Mouse (Mus musculus): Measurements from ENCODE around the gene Ptov1. TPM values are rescaled to one million over a fixed set of nuclear protein-coding genes. Genes with fewer than 3 reads are reported as not detected.
A peak's percentile ranks its signal among the peaks of the same experiment; 100 is the strongest.
"Not testable (repeated sequence)": the region's sequence is repeated elsewhere in the genome, so short reads cannot be mapped to it uniquely, and the experiment has no call there.

Ptov1 gene
- polyA plus RNA-seq, 1 experiment from 2014 or later: 307 TPM

DNA sequence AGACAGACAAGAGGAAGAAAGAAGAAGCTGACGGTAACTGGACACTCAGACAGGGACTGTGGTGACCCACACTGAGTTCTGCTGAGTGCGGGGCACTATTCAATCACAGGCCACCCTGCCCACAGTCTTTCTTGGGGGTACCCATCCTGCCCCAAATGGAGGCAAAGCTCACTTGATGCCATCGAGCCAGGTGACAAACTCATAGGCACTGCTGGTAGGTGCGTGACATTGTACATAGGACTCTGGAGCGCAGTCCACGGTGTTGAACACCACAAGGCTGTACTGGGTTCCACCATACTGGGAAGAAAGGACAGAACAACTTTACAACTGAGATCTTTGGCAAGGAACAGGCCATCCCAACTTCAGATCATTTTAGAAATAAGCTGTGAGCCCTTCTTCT is 22.0 kb upstream of the Ptov1 start:
- Histone ChIP-seq H3K4me1 (replicated peaks; ENCODE audit: control insufficient read depth, insufficient read depth, low read length) (peaks cover 22% of the 10 kb centered on the region), H3K9ac (ENCODE audit: low read length) (peak overlapping the region; percentile 81)
- no peak for ATAC-seq (ENCODE audit: low read depth)

DNA sequence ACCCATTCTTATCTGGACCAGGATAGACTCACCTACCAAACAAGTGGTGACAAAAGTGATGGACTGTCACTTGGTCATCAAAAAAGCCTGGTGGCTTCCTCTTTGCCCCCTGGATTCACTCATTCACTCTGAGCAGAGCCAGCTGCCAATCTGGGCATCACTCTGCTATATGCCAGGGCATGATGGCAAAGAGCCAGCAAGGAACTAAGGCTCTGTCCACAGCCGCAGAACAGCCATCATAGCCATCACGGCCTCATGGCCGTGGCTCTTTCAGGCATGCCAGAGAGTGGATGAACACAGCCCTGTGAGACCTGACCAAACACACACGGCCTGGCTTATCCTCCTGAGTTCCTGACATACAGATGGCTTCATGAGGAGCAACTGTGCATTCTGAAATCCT is 21.1 kb upstream of the Ptov1 start:
- H3K27ac ChIP-seq (ENCODE audit: low read length): no peak overlapping the region
- peaks cover 20% of the 10 kb centered on the region for H3K4me1 ChIP-seq (replicated peaks; ENCODE audit: control insufficient read depth, insufficient read depth, low read length)
- H3K27me3 ChIP-seq (ENCODE audit: control insufficient read depth, insufficient read depth, low read depth, low read length): no peaks in the 10 kb centered on the region
- H3K4me3 ChIP-seq (ENCODE audit: low read length): peak overlapping the region; percentile 59
- peaks cover 12% of the 10 kb centered on the region for H3K36me3 ChIP-seq (ENCODE audit: control insufficient read depth, insufficient read depth, low read length)
- H3K4me2 ChIP-seq (ENCODE audit: low read depth, low read length): peak overlapping the region; percentile 86
- no peak for ATAC-seq (ENCODE audit: low read depth)
- no peaks in the 10 kb centered on the region for H3K9me3 ChIP-seq (ENCODE audit: control insufficient read depth, low read length)
- H3K9ac ChIP-seq (ENCODE audit: low read length): peak overlapping the region; percentile 81; the same call in 1 of the 2 replicates
- 58% methylated on average over 4 of the region's 4 CpGs for WGBS

More for the DNA sequence above, 22.0 kb upstream of the Ptov1 start:
- H3K4me2 ChIP-seq (ENCODE audit: low read depth, low read length): peak overlapping the region; percentile 86
- WGBS: 13% methylated on average over 6 of the region's 6 CpGs
- peaks cover 10% of the 10 kb centered on the region for H3K36me3 ChIP-seq (ENCODE audit: control insufficient read depth, insufficient read depth, low read length)
- no peaks in the 10 kb centered on the region for H3K27me3 ChIP-seq (ENCODE audit: control insufficient read depth, insufficient read depth, low read depth, low read length)
- H3K27ac ChIP-seq (ENCODE audit: low read length): peak overlapping the region; percentile 94; the same call in 1 of the 2 replicates
- H3K9me3 ChIP-seq (ENCODE audit: control insufficient read depth, low read length): no peaks in the 10 kb centered on the region
- peak overlapping the region; percentile 59 for H3K4me3 ChIP-seq (ENCODE audit: low read length)

DNA sequence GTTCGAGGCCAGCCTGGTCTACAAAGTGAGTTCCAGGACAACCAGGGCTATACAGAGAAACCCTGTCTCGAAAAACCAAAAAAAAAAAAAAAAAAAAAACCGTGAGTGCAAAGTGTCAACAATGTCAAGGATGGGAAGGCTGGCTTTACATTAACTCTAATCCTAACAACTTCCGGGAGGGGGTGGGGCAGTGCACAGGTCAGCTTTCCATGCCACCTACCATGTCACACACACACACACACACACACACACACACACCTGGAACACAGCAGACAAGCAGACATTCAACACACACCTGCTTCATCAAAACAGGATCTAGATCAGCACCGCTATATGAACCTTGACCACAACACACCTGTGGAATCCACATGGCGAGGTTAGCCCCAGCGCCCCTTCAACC is 20.6 kb upstream of the Ptov1 start:
- Histone ChIP-seq H3K27ac (ENCODE audit: low read length) (no peak overlapping the region), H3K9ac (ENCODE audit: low read length) (no peak overlapping the region), H3K9me3 (ENCODE audit: control insufficient read depth, low read length) (no peaks in the 10 kb centered on the region), H3K27me3 (ENCODE audit: control insufficient read depth, insufficient read depth, low read depth, low read length) (no peaks in the 10 kb centered on the region), H3K36me3 (ENCODE audit: control insufficient read depth, insufficient read depth, low read length) (peaks cover 13% of the 10 kb centered on the region), H3K4me1 (replicated peaks; ENCODE audit: control insufficient read depth, insufficient read depth, low read length) (peaks cover 19% of the 10 kb centered on the region), H3K4me2 (ENCODE audit: low read depth, low read length) (peak overlapping the region; percentile 6; the same call in 1 of the 2 replicates), H3K4me3 (ENCODE audit: low read length) (no peak overlapping the region)
- WGBS: 81% methylated on average over 6 of the region's 7 CpGs
- ATAC-seq (ENCODE audit: low read depth): no peak

DNA sequence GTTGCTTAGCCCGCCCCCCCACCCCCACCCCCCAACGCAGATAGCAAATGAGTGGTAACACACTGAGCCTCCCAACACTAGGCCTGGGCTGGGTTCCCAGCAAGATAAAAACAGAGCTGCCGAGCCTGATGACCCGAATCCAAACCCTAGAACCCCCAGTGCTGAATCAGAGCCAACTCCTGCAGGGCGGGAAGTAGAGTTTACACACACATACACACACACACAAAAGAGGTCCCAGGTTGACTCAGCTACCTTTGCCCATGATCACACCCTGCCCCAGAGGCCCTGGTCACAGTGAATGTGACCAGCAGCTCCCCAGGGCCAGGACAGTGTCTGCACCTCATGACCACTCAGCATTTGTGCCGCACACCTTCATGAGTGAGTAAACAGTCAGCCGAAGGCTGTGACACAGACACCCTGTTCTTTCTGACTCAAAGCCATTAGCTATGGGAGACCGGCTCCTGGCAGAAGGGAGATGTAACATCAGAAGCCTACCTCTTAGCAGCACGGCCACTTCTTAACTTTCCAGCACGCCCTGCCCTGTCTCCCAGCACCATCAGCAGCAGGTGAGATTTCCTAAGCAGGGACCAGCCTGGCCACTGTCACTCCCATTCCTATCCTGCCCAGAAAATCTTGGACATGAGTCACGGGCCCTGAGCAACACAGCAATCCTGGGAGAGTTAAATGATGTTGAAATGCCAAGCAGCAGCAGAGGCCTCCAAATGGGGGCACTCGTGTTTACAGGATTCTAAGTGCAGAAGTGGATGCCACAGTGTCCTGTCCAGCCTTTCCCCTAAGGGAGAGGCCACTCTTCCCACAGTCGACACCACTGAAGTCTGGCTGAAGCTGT is 18.9 kb upstream of the Ptov1 start:
- Histone ChIP-seq H3K4me1 (replicated peaks; ENCODE audit: control insufficient read depth, insufficient read depth, low read length) (peaks cover 15% of the 10 kb centered on the region), H3K4me2 (ENCODE audit: low read depth, low read length) (no peak overlapping the region), H3K27ac (ENCODE audit: low read length) (no peak overlapping the region), H3K36me3 (ENCODE audit: control insufficient read depth, insufficient read depth, low read length) (peaks cover 26% of the 10 kb centered on the region), H3K9ac (ENCODE audit: low read length) (peak overlapping the region; percentile 25; the same call in 1 of the 2 replicates), H3K27me3 (ENCODE audit: control insufficient read depth, insufficient read depth, low read depth, low read length) (no peaks in the 10 kb centered on the region), H3K9me3 (ENCODE audit: control insufficient read depth, low read length) (no peaks in the 10 kb centered on the region), H3K4me3 (ENCODE audit: low read length) (no peak overlapping the region)
- WGBS: 77% methylated on average over 13 of the region's 13 CpGs
- ATAC-seq (ENCODE audit: low read depth): no peak

DNA sequence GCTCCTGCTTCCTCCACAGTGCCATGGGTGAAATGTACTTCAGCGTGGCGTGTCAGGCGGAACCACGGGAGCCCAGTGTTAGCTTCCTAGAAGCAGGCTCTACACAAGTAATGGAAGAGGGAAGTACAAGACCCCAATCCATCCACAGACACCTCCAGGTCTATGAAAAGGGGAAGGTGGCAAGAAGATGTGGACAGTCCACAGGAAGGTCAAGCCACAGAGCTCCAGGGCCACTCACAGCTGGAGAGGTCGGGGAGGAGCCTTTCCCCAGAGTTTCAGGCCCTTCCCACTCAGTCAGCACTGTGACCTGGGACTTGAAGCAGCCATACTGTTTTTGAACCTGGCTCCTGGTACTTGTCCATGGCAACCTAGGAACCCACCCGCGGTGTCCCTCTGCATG is 17.4 kb upstream of the Ptov1 start:
- ATAC-seq (ENCODE audit: low read depth): no peak
- no peaks in the 10 kb centered on the region for H3K27me3 ChIP-seq (ENCODE audit: control insufficient read depth, insufficient read depth, low read depth, low read length)
- no peak overlapping the region for H3K9ac ChIP-seq (ENCODE audit: low read length)
- H3K36me3 ChIP-seq (ENCODE audit: control insufficient read depth, insufficient read depth, low read length): peaks cover 40% of the 10 kb centered on the region
- H3K4me3 ChIP-seq (ENCODE audit: low read length): no peak overlapping the region
- 81% methylated on average over 7 of the region's 7 CpGs for whole genome bisulfite sequencing
- peaks cover 13% of the 10 kb centered on the region for H3K4me1 ChIP-seq (replicated peaks; ENCODE audit: control insufficient read depth, insufficient read depth, low read length)
- H3K9me3 ChIP-seq (ENCODE audit: control insufficient read depth, low read length): no peaks in the 10 kb centered on the region
- no peak overlapping the region for H3K4me2 ChIP-seq (ENCODE audit: low read depth, low read length)
- no peak overlapping the region for H3K27ac ChIP-seq (ENCODE audit: low read length)

DNA sequence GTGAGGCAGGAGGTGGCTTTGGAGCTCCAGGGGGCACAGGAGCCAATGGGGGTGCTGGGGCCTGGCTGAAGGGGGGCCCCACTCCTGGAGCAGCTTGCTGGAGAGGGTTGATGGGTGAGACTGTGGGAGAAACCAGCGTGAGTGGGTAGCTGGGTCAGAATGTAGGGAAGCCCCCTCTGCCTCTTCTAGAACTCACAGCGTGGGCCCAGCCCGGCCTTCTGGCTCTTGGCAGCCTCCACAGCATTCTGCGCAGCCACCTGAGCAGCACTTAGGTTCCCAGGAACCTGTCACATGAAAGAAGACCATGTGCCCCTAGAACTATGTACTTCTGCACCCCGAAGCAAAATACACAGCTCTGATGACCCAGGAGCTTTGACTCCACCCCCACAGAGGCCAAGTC is 15.0 kb upstream of the Ptov1 start:
- no peak for ATAC-seq (ENCODE audit: low read depth)
- no peak overlapping the region for H3K4me3 ChIP-seq (ENCODE audit: low read length)
- H3K36me3 ChIP-seq (ENCODE audit: control insufficient read depth, insufficient read depth, low read length): peaks cover 60% of the 10 kb centered on the region
- whole genome bisulfite sequencing: 88% methylated on average over 5 of the region's 5 CpGs
- no peaks in the 10 kb centered on the region for H3K9me3 ChIP-seq (ENCODE audit: control insufficient read depth, low read length)
- no peak overlapping the region for H3K27ac ChIP-seq (ENCODE audit: low read length)
- no peaks in the 10 kb centered on the region; the same call in 1 of the 2 replicates for H3K4me1 ChIP-seq (replicated peaks; ENCODE audit: control insufficient read depth, insufficient read depth, low read length)
- no peak overlapping the region for H3K9ac ChIP-seq (ENCODE audit: low read length)
- H3K27me3 ChIP-seq (ENCODE audit: control insufficient read depth, insufficient read depth, low read depth, low read length): no peaks in the 10 kb centered on the region
- H3K4me2 ChIP-seq (ENCODE audit: low read depth, low read length): no peak overlapping the region

DNA sequence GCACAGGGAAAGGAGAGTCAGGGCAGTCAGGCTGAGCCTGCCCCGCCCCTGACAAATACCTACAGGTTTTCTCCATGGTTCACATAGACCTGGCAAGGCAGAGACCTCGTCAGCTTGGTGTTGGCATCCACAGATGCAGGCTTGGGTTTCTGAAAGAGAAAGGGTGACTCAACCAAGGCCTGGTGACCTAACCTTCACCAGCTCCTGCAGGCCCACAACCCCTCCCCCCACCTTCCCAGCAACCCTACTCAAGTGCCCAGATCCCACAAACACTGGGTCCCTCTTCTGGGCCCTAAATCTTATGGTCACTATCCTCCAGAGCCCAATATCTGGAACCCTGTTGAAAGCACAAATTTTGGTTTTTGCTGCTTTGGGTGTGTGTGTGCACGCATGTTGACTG is 13.4 kb upstream of the Ptov1 start:
- H3K36me3 ChIP-seq (ENCODE audit: control insufficient read depth, insufficient read depth, low read length): peaks cover 67% of the 10 kb centered on the region
- no peaks in the 10 kb centered on the region for H3K4me1 ChIP-seq (replicated peaks; ENCODE audit: control insufficient read depth, insufficient read depth, low read length)
- H3K4me2 ChIP-seq (ENCODE audit: low read depth, low read length): no peak overlapping the region
- H3K27ac ChIP-seq (ENCODE audit: low read length): no peak overlapping the region
- WGBS: 96% methylated on average over 3 of the region's 3 CpGs
- no peak overlapping the region for H3K4me3 ChIP-seq (ENCODE audit: low read length)
- no peaks in the 10 kb centered on the region for H3K27me3 ChIP-seq (ENCODE audit: control insufficient read depth, insufficient read depth, low read depth, low read length)
- H3K9ac ChIP-seq (ENCODE audit: low read length): no peak overlapping the region
- H3K9me3 ChIP-seq (ENCODE audit: control insufficient read depth, low read length): no peaks in the 10 kb centered on the region
- no peak for ATAC-seq (ENCODE audit: low read depth)

DNA sequence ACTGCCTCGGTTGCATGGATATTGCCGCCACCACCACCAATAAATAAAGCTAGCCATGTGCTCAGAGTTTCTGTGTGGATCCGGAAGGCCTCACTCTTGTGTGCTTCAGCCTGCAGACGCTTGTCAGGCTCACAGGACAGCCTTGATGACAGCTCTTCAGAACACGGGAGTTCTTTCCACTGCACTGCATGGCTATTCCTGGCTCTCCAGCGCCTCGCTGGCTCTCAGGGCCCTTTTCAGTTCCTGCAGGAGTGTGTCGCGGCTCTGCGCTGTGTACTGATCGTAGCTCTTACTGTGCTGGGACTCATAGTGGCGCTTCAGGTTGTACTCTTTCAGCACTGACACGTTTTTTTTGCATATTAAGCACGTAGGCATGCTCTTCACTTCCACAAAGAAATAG is 8.2 kb upstream of the Ptov1 start:
- Histone ChIP-seq H3K27ac (ENCODE audit: low read length) (no peak overlapping the region), H3K36me3 (ENCODE audit: control insufficient read depth, insufficient read depth, low read length) (peaks cover 53% of the 10 kb centered on the region), H3K9me3 (ENCODE audit: control insufficient read depth, low read length) (no peaks in the 10 kb centered on the region), H3K4me1 (replicated peaks; ENCODE audit: control insufficient read depth, insufficient read depth, low read length) (peaks cover 5% of the 10 kb centered on the region), H3K4me2 (ENCODE audit: low read depth, low read length) (no peak overlapping the region), H3K4me3 (ENCODE audit: low read length) (no peak overlapping the region), H3K27me3 (ENCODE audit: control insufficient read depth, insufficient read depth, low read depth, low read length) (no peaks in the 10 kb centered on the region), H3K9ac (ENCODE audit: low read length) (no peak overlapping the region)
- 84% methylated on average over 14 of the region's 14 CpGs for WGBS
- no peak for ATAC-seq (ENCODE audit: low read depth)

DNA sequence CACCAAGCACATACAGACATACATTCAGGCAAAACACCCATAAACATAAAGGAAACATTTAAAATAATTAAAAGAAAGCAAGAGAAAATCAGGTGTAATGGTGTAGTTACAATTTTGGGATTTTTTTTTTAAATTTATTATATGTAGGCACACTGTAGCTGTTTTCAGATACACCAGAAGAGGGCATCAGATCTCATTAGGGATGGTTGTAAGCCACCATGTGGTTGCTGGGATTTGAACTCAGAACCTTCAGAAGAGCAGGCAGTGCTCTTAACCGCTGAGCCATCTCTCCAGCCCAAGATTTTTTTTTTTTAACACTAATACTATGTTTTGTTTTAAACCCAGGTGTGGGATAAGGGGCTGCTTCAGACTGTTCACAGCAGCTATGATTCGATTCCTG is 2.2 kb upstream of the Ptov1 start:
- ATAC-seq (ENCODE audit: low read depth): not testable (repeated sequence)

More for the DNA sequence above, 2.2 kb upstream of the Ptov1 start:
- not testable (repeated sequence) for H3K36me3 ChIP-seq (ENCODE audit: control insufficient read depth, insufficient read depth, low read length); H3K9me3 ChIP-seq (ENCODE audit: control insufficient read depth, low read length); H3K27me3 ChIP-seq (ENCODE audit: control insufficient read depth, insufficient read depth, low read depth, low read length); H3K4me2 ChIP-seq (ENCODE audit: low read depth, low read length); H3K4me3 ChIP-seq (ENCODE audit: low read length); H3K27ac ChIP-seq (ENCODE audit: low read length); H3K9ac ChIP-seq (ENCODE audit: low read length)
- H3K4me1 ChIP-seq (replicated peaks; ENCODE audit: control insufficient read depth, insufficient read depth, low read length): peaks cover 29% of the 10 kb centered on the region
- WGBS: 83% methylated on average over 2 of the region's 2 CpGs
